Mouse (Mus musculus): ENCODE data around the gene Gm10226.
"Not testable (repeated sequence)": the region's sequence is repeated elsewhere in the genome, so short reads cannot be mapped to it uniquely, and the experiment has no call there.

- not testable (repeated sequence) for TF ChIP-seq GATA1 (IDR thresholded peaks at IDR 0.05; ENCODE audit: borderline replicate concordance, low read length); FLI1 (IDR thresholded peaks at IDR 0.05; ENCODE audit: low read length)
Observed at GRCm38 (mm10) chr17:21730495-21730894, 38.8 kb downstream of the Gm10226 start, which contains the start of gene Zfp229.
